Mouse (Mus musculus) CH12.LX (cell line): Measurements from ENCODE around the gene Sowahb.

Experiments
- CTCF ChIP-seq, 2 experiments: IDR thresholded peaks in 1 of 2; conservative IDR thresholded peaks in 1 of 2; 2 replicates each; pipeline ENCODE4 v1.5.1; 2011 to 2012; ENCODE audit warnings: low read depth in 2 of 2, low read length in 2 of 2, improper control_type of control experiment in 1 of 2, inconsistent platforms in 1 of 2, mild to moderate bottlenecking in 1 of 2, moderate library complexity in 1 of 2
- MEF2A ChIP-seq: IDR thresholded peaks from 2 replicates; pipeline ENCODE4 v1.6.1; 2014; ENCODE audit warnings: low read depth, mild to moderate bottlenecking, inconsistent platforms, low read length, improper control_type of control experiment, borderline replicate concordance
- SIN3A ChIP-seq: IDR thresholded peaks from 2 replicates; pipeline ENCODE4 v1.6.1; 2012; ENCODE audit warnings: low read length, improper control_type of control experiment, inconsistent platforms
- SMC3 ChIP-seq: IDR thresholded peaks from 2 replicates; pipeline ENCODE4 v1.6.1; 2011; ENCODE audit warnings: low read depth, low read length, improper control_type of control experiment
- TCF12 ChIP-seq: IDR thresholded peaks from 2 replicates; pipeline ENCODE4 v1.6.1; 2014; ENCODE audit warnings: low read depth, mild to moderate bottlenecking, inconsistent platforms, low read length, improper control_type of control experiment
- USF1 ChIP-seq: IDR thresholded peaks from 2 replicates; pipeline ENCODE4 v1.6.1; 2014; ENCODE audit warnings: low read depth, mild to moderate bottlenecking, inconsistent platforms, low read length, improper control_type of control experiment
- USF2 ChIP-seq: conservative IDR thresholded peaks from 2 replicates; pipeline ENCODE4 v1.6.1; 2011; ENCODE audit warnings: low read depth, low read length, improper control_type of control experiment
- ZC3H11A ChIP-seq: IDR thresholded peaks from 2 replicates; pipeline ENCODE4 v1.6.1; 2012; ENCODE audit warnings: low read depth, mild to moderate bottlenecking, inconsistent platforms, low read length, improper control_type of control experiment
- ZNF384 ChIP-seq: IDR thresholded peaks from 2 replicates; pipeline ENCODE4 v1.6.1; 2012; ENCODE audit warnings: low read depth, low read length, improper control_type of control experiment, inconsistent platforms

- TF ChIP-seq MEF2A (no peak), USF1 (no peak), CTCF (conservative IDR thresholded peaks at IDR 0.05 in 1 of 2, IDR thresholded peaks at IDR 0.05 in 1 of 2; ENCODE audit: low read depth in 2 of 2, low read length in 2 of 2) (no peak), ZC3H11A (no peak), SIN3A (no peak), TCF12 (no peak), ZNF384 (no peak), SMC3 (no peak), USF2 (no peak)
Measured at GRCm38 (mm10) chr5:93005815-93006341, 38.9 kb downstream of the Sowahb start.
